Mouse (Mus musculus): ENCODE data around the gene Dner.

Gene Dner

DNA sequence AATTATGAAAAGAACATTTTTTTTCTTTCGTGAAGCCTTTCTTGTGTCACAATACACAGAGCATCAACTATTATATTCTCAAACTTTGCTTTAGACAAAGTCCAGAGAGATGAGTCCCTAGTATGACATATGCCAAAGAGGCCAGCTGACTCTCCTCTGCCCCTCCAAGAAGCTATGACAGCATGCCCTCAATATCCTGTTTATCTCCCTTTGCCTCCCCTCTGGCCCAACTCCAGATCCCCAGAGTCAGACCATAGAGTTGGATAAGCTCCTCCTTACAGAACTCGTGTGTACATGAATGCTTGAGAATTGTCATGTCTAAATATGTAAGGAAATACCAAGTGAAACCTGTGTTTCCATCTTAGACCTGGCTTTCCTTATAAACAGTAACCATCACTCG is 170.5 kb downstream of the Dner start:
- DNase-seq (ENCODE audit: low spot score) = no peak

GRCm38 (mm10) chr1:84524413-84524812 is 171.6 kb downstream of the Dner start:
- DNase-seq (ENCODE audit: low spot score) = no peak

GRCm38 (mm10) chr1:84522963-84523280 is 173.1 kb downstream of the Dner start:
- DNase-seq (ENCODE audit: low spot score) = no peak

- DNase-seq (ENCODE audit: low spot score) = no peak
Observed at GRCm38 (mm10) chr1:84522256-84522962, 173.6 kb downstream of the Dner start.

GRCm38 (mm10) chr1:84518347-84518746 is 177.7 kb downstream of the Dner start:
- DNase-seq (ENCODE audit: low spot score) = no peak

DNA sequence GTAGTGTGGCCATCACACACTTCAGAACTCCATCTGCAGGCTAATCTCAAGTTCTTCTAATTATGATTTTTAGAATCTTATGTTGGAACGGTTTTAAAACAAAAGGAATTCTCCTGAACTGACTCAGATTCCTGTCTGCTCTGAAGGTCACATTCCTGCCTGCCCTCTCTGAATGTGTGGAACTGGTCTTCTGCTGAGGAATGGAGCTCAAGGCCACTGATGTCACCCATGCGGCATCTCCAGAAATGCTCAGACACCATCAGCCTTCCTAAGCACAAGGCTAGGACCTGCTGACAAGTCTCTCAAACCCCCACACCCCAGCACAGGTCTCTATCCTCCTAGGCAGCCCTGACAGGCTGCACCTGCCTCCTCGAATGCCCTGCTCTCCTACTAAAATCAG is 182.8 kb downstream of the Dner start:
- DNase-seq (ENCODE audit: low spot score) = no peak

GRCm38 (mm10) chr1:84508510-84508909 is 187.5 kb downstream of the Dner start:
- DNase-seq (ENCODE audit: low spot score) = no peak

- DNase-seq (ENCODE audit: low spot score) = no peak
Observed at GRCm38 (mm10) chr1:84507568-84507967, 188.5 kb downstream of the Dner start.

- no peak for DNase-seq (ENCODE audit: low spot score)
Observed at GRCm38 (mm10) chr1:84506984-84507546, 189.0 kb downstream of the Dner start.

- no peak for DNase-seq (ENCODE audit: low spot score)
Observed at GRCm38 (mm10) chr1:84500673-84501072, 195.3 kb downstream of the Dner start.

- DNase-seq (ENCODE audit: low spot score) = no peak
Observed at GRCm38 (mm10) chr1:84491732-84492131, 204.3 kb downstream of the Dner start.

DNA sequence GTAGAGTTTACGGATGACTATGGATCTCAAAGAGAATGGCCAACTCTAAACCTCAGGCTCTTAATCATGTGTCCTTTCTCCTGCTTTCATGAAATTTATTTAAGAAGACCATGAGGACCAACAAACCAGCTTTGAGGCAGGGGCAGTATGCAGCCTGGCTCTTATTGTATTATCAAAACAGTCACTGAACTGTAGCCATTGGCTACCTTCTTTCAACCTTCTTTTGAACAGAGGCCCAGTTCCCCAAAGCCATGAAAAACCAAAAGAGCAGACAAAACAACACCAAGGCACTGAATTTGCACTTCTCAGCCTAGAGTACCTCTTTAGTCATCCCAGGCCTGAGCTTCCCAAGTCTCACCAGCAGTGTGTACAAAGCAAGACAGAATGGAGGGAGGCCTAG is 207.5 kb downstream of the Dner start:
- no peak for DNase-seq (ENCODE audit: low spot score)

- DNase-seq (ENCODE audit: low spot score) = no peak
Observed at GRCm38 (mm10) chr1:84485066-84485465, 211.0 kb downstream of the Dner start.

DNA sequence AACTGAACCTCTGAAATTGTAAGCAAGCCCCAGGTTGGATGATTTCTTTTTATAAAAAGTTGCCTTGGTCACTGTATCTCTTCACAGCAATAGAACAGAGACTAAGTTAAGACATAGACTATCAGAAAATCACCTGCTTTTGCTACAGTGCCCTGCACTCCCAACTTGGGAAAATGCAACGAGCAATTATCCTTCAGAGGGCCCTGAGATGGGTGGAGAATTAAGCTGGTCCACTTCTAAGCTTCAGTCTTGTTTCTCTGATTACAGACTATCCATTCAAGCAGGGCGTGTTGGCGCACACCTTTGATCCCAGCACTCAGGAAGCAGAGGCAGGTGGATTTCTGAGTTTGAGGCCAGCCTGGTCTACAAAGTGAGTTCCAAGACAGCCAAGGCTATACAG is 211.4 kb downstream of the Dner start:
- no peak for DNase-seq (ENCODE audit: low spot score)

- no peak for DNase-seq (ENCODE audit: low spot score)
Observed at GRCm38 (mm10) chr1:84479976-84480375, 216.0 kb downstream of the Dner start.

GRCm38 (mm10) chr1:84474274-84474673 is 221.7 kb downstream of the Dner start:
- no peak for DNase-seq (ENCODE audit: low spot score)

DNA sequence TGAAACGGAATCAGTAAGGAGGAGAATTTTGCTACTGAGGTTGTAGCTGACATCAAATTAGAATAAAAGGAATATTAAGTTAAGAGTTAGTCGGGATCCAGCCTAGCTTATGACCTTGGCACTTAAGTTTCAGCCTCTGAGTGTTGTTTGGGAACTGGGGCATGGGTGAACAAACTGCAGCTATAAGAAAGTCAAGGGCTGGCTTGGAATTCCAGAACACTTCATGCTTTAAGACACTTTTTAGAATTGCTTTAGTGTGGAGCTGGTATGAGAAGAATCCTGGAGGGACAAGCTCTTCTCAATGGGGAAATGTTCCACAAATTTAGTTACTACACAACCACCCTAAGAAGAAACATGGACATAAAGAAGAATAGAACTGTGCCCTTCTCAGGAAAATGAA is 223.8 kb downstream of the Dner start:
- no peak for DNase-seq (ENCODE audit: low spot score)

DNA sequence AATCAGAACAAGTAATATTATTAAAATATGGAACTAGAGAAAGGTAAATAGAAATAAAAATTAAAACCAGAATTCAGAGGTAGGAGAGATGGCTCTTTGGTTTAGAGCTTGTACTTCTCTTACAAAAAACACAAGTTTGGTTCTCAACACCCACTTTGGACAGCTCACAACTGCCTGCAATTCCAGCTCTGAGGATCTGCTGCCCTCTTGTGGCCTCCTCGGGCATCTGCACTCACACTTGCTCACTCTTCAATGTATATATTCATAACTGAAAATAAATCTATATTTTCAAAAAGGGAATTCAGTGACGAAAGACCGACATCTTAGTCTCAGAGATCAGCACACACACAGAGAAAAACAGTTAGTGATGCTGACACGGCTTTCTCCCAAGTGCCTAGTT is 225.7 kb downstream of the Dner start:
- no peak for DNase-seq (ENCODE audit: low spot score)

DNA sequence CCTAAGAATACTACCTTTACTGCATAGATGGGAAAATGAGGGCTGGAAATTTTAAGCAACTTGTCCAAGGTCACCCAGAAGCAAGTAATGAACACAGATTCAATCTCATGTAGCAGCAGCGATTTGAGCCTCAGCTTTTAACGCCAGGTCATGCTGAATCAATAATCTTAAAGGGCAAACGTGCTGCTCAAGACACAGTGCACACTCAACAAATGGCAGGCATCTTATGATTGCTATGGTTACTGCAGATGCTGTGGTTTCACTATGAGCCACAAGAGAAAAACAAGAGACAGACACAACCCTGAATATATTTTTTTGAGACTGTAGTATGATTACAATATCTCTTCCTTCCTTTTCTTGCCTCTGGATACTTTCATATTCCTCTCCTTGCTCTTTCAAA is 228.4 kb downstream of the Dner start:
- no peak for DNase-seq (ENCODE audit: low spot score)

DNA sequence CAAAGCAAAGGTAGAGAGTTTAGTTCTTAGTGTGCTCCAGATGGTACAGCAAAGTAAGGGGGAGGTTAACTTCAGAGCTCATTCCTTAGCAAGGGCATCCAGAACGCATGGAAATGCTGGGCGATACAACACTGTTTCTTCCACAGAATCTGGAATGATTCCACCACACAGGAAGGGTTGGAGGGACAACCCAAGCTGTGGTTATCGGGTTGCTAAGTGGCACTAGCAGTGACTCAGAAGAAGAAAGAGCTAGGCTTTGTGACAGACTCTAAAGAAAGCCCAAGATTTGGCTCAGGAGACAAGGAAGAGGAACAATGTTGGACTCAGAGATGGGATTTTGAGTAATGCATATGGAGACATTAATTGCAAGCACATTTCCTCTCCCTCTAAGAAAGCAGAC is 231.3 kb downstream of the Dner start:
- peak; percentile 4 for DNase-seq (ENCODE audit: low spot score)

GRCm38 (mm10) chr1:84463976-84464662 is 231.9 kb downstream of the Dner start:
- DNase-seq (ENCODE audit: low spot score) = no peak

- peak; percentile 31 for DNase-seq (ENCODE audit: low spot score)
Observed at GRCm38 (mm10) chr1:84449566-84450278, 246.3 kb downstream of the Dner start.

- peak; percentile 4 for DNase-seq (ENCODE audit: low spot score)
Observed at GRCm38 (mm10) chr1:84443640-84444039, 252.4 kb downstream of the Dner start.
